In the genomic region with DNA sequence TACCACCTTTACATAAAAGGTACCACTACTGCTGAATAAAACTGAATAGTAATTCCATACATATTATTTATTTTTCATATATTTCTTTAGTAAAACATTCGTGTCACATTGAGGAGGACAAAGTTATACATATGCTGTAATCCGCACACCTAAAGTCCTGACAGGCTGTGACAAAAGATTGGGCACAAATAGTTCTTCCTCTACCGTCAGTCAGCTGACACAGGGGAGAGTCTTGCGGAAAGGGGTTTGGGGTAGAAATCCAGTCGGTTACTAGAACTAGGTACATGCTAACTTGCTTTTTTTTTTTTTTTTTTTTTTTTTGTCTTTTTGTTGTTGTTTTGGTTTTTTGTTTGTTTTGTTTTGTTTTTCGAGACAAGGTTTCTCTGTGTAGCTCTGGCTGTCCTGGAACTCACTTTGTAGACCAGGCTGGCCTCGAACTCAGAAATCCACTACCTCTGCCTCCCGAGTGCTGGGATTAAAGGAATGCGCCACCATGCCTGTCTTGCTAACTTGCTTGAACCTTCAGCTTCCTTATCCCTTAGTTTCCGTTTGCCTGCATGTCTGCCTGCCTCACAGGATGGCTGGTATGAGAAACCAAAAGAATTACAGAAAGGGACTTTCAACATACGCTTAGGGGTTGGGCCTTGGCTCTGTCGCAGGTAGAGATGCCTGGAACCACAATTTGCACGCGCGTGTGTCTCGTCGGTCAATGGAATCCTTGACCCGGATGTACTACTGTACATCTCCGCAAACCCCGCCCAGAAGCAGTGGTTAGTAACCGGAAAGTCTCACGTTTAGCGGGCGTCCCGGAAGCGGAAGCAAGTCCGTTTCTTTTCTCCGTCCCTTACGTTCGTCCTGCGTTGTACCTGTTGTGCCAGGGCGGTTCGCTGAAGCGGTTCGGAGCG, we compare ENCODE assay signal across 8 mouse cellular contexts. TPM values are rescaled to one million over a fixed set of nuclear protein-coding genes. Genes with fewer than 3 reads are reported as not detected.
DNase-seq lines count a peak whose midpoint lies in the region; ATAC-seq lines count a peak whose summit lies in the region.

A gene (minus strand): TSS at position 734 of the 905 bp plus-strand sequence.
A gene (plus strand): TSS at position 840 of the 905 bp plus-strand sequence.

- H3K4me2 ChIP-seq in hindbrain, embryonic 15.5 days, result peak within 1 kb of the TSS; percentile 74

- H3K27me3 ChIP-seq in hindbrain, embryonic 15.5 days, result no peaks in the 10 kb centered on the region

- WGBS in hindbrain, embryonic 15.5 days, result 12% methylated on average over 36 of the region's 36 CpGs

- peak within 1 kb of the TSS; percentile 84 for H3K9ac ChIP-seq in hindbrain, embryonic 15.5 days

- peak; percentile 97 for DNase-seq in T-cell, adult 2 months (ENCODE audit: low spot score)
- DNase-seq in cerebellum, postnatal 36 days, result peak; percentile 95 to 97
- DNase-seq in frontal cortex, postnatal 36 days (ENCODE audit: low spot score in 2 of 2), result peak; percentile 93 to 97
- DNase-seq in left cerebral cortex, adult 11 months (ENCODE audit: low spot score), result peak; percentile 93
- peak; percentile 95 for DNase-seq in lung, postnatal 4 days
- DNase-seq in retina, postnatal 7 days (ENCODE audit: low read depth, low spot score), result peak; percentile 92
- peak; percentile 77 for DNase-seq in urinary bladder, adult 2 months (ENCODE audit: low spot score)

- H3K9me3 ChIP-seq in hindbrain, embryonic 15.5 days, result no peaks in the 10 kb centered on the region

- H3K4me3 ChIP-seq in hindbrain, embryonic 15.5 days, result peak within 1 kb of the TSS; percentile 99

- ATAC-seq in hindbrain, embryonic 15.5 days (ENCODE audit: low FRiP score, low read depth), result peak; percentile 99

- H3K4me1 ChIP-seq in hindbrain, embryonic 15.5 days (replicated peaks), result peaks cover 18% of the 10 kb centered on the region

- H3K36me3 ChIP-seq in hindbrain, embryonic 15.5 days, result peaks cover 25% of the 10 kb centered on the region

- H3K27ac ChIP-seq in hindbrain, embryonic 15.5 days (replicated peaks), result peak within 1 kb of the TSS; percentile 84

RNA-seq across cellular contexts. Expression of the first gene that starts in this region (rescaled TPM):
- polyA plus RNA-seq in hindbrain, embryonic 15.5 days (2015; fragmentation: Nextera tagmentation; extraction: Ambion mirVana), result 0.87 and 1.0 TPM in 2 replicates
- polyA plus RNA-seq in urinary bladder, adult 2 months (2012; rRNA removed), result 3.3 and 3.5 TPM in 2 replicates

RNA-seq across cellular contexts. Expression of the second gene that starts in this region (rescaled TPM):
- polyA plus RNA-seq in hindbrain, embryonic 15.5 days (2015; fragmentation: Nextera tagmentation; extraction: Ambion mirVana), result 45.0 and 50.1 TPM in 2 replicates
- 53.1 and 59.2 TPM in 2 replicates for polyA plus RNA-seq in urinary bladder, adult 2 months (2012; rRNA removed)

Comparison
In these comparisons a context has a peak if more than half of its experiments do, and no peak if none do; other contexts are left out.
1. Peak in every context shown above with its lines: DNase-seq, ATAC-seq, H3K4me3 ChIP-seq and H3K27ac ChIP-seq.